Mouse (Mus musculus) cerebellum, adult 9-10 months (tissue): ENCODE measurements around the gene Tmem74b.

Experiments
- DNase-seq: peaks from one replicate; pipeline ENCODE4 v3.0.0; 2022

The Tmem74b gene

GRCm38 (mm10) chr2:151701231-151702145 is at the start of gene Tmem74b:
Tmem74b (plus strand) TSS chr2:151702008.
- peak; percentile 44 for DNase-seq

GRCm38 (mm10) chr2:151652053-151652452 is 49.8 kb upstream of the Tmem74b start:
- no peak for DNase-seq

GRCm38 (mm10) chr2:151668433-151668832 is 33.4 kb upstream of the Tmem74b start, which contains the start of gene Rad21l:
Rad21l (minus strand) TSS chr2:151668533.
- no peak for DNase-seq

- no peak for DNase-seq
Observed at GRCm38 (mm10) chr2:151670026-151670967, 31.5 kb upstream of the Tmem74b start.

- peak; percentile 18 for DNase-seq
Observed at GRCm38 (mm10) chr2:151670968-151671329, 30.9 kb upstream of the Tmem74b start.

GRCm38 (mm10) chr2:151676234-151676633 is 25.6 kb upstream of the Tmem74b start:
- peak; percentile 36 for DNase-seq

- peak; percentile 26 for DNase-seq
Observed at GRCm38 (mm10) chr2:151682357-151682756, 19.5 kb upstream of the Tmem74b start.

- no peak for DNase-seq
Observed at GRCm38 (mm10) chr2:151682976-151683375, 18.8 kb upstream of the Tmem74b start.

- peak; percentile 36 for DNase-seq
Observed at GRCm38 (mm10) chr2:151702146-151702850, 490 bp downstream of the Tmem74b start.

GRCm38 (mm10) chr2:151702851-151703190 is 1.0 kb downstream of the Tmem74b start:
- peak; percentile 23 for DNase-seq

GRCm38 (mm10) chr2:151712647-151713046 is 10.8 kb downstream of the Tmem74b start:
- no peak for DNase-seq

GRCm38 (mm10) chr2:151715526-151715925 is 13.7 kb downstream of the Tmem74b start:
- DNase-seq: no peak

GRCm38 (mm10) chr2:151716318-151717055 is 14.7 kb downstream of the Tmem74b start:
- DNase-seq: no peak

GRCm38 (mm10) chr2:151724094-151724493 is 22.3 kb downstream of the Tmem74b start:
- no peak for DNase-seq

GRCm38 (mm10) chr2:151733151-151733865 is 31.5 kb downstream of the Tmem74b start:
- DNase-seq: no peak

GRCm38 (mm10) chr2:151735422-151735821 is 33.6 kb downstream of the Tmem74b start:
- no peak for DNase-seq

GRCm38 (mm10) chr2:151738460-151738859 is 36.7 kb downstream of the Tmem74b start:
- DNase-seq: no peak

- peak; percentile 12 for DNase-seq
Observed at GRCm38 (mm10) chr2:151739081-151739480, 37.3 kb downstream of the Tmem74b start.

- no peak for DNase-seq
Observed at GRCm38 (mm10) chr2:151739505-151739904, 37.7 kb downstream of the Tmem74b start.

GRCm38 (mm10) chr2:151740741-151741526 is 39.1 kb downstream of the Tmem74b start:
- peak; percentile 89 for DNase-seq

- DNase-seq: no peak
Observed at GRCm38 (mm10) chr2:151742084-151742483, 40.3 kb downstream of the Tmem74b start.
